Mouse (Mus musculus): ENCODE measurements at regions not wholly inside any gene's neighbourhood (a gene's known extent, or its start where the extent isn't known, plus 50 kb on each side); places are given as distances from the start of the nearest gene placed in this dataset.

GRCm38 (mm10) chr11:19423268-19423667, 404.5 kb upstream of the Meis1 start:
- Histone ChIP-seq H3K4me1 (ENCODE audit: control insufficient read depth in 1 of 2, insufficient read depth in 2 of 2) (peaks cover 0 to 17% of the 10 kb centered on the region in 2 experiments; a peak in 2 of 4 replicates), H3K27me3 (replicated peaks) (no peaks in the 10 kb centered on the region), H3K9ac (ENCODE audit: insufficient read depth, low read depth) (no peak overlapping the region), H3K27ac (ENCODE audit: insufficient read depth, low read depth) (no peak overlapping the region), H3K4me3 (replicated peaks in 1 of 3; ENCODE audit: low read depth in 2 of 3, low read length in 2 of 3, poor library complexity in 1 of 3) (no peak overlapping the region), H3K79me2 (replicated peaks; ENCODE audit: control insufficient read depth, extremely low read depth, insufficient read depth, poor library complexity, severe bottlenecking) (no peaks in the 10 kb centered on the region), H3K4me2 (ENCODE audit: insufficient read depth, low read depth, poor library complexity, severe bottlenecking) (no peak overlapping the region), H3K9me3 (replicated peaks; ENCODE audit: low read length) (no peaks in the 10 kb centered on the region), H3K36me3 (replicated peaks in 1 of 2; ENCODE audit: control insufficient read depth in 1 of 2, insufficient read depth in 1 of 2, low read length in 1 of 2) (peaks cover 5 to 7% of the 10 kb centered on the region in 2 experiments)
- dilution Hi-C loops (cut with MboI; ENCODE audit: extremely low pct_ligation_motif_present, extremely low pct_unique_long_range_greater_than_20kb, low sequenced_read_pairs) (no loop called here), in situ Hi-C loops (cut with MboI; ENCODE audit: low pct_ligation_motif_present, low pct_unique_long_range_greater_than_20kb, low sequenced_read_pairs) (no loop called here)
- no peak for DNase-seq (ENCODE audit: extremely low read depth)
- TF ChIP-seq KAT2A (IDR thresholded peaks at IDR 0.05; ENCODE audit: insufficient replicate concordance, low read length): no peak
- TF ChIP-seq POLR2A (IDR thresholded peaks at IDR 0.05; ENCODE audit: low read depth, low read length): no peak
- no peak for TF ChIP-seq POLR2AphosphoS2 (IDR thresholded peaks at IDR 0.05; ENCODE audit: low read depth, low read length)
- no peak for TF ChIP-seq RCOR1 (conservative IDR thresholded peaks at IDR 0.05; ENCODE audit: low read depth, low read length)
- TF ChIP-seq ZMIZ1 (IDR thresholded peaks at IDR 0.05; ENCODE audit: low read depth, low read length): no peak
- no peak for TF ChIP-seq USF1 (IDR thresholded peaks at IDR 0.05; ENCODE audit: low read depth, low read length)
- no peak for TF ChIP-seq RAD21 (IDR thresholded peaks at IDR 0.05; ENCODE audit: low read depth, low read length)
- no peak for TF ChIP-seq CTCF (conservative IDR thresholded peaks at IDR 0.05 in 1 of 2, IDR thresholded peaks at IDR 0.05 in 1 of 2; ENCODE audit: low read depth in 2 of 2, low read length in 2 of 2)
- no peak for TF ChIP-seq NRF1 (IDR thresholded peaks at IDR 0.05; ENCODE audit: low read depth, low read length)
- no peak for TF ChIP-seq TBP (conservative IDR thresholded peaks at IDR 0.05; ENCODE audit: low read depth, low read length)
- TF ChIP-seq UBTF (IDR thresholded peaks at IDR 0.05; ENCODE audit: low read depth, low read length): no peak
- TF ChIP-seq GABPA (IDR thresholded peaks at IDR 0.05; ENCODE audit: insufficient replicate concordance, low read depth, low read length): no peak
- no peak for TF ChIP-seq PAX5 (IDR thresholded peaks at IDR 0.05; ENCODE audit: low read length)
- no peak for TF ChIP-seq JUND (conservative IDR thresholded peaks at IDR 0.05; ENCODE audit: low read depth, low read length)
- TF ChIP-seq E2F4 (IDR thresholded peaks at IDR 0.05; ENCODE audit: insufficient replicate concordance, low read depth, low read length): no peak

GRCm38 (mm10) chr11:19423841-19424815, 405.3 kb upstream of the Meis1 start:
- dilution Hi-C loops (cut with MboI; ENCODE audit: extremely low pct_ligation_motif_present, extremely low pct_unique_long_range_greater_than_20kb, low sequenced_read_pairs): no loop called here
- TF ChIP-seq ZC3H11A (IDR thresholded peaks at IDR 0.05; ENCODE audit: low read depth, low read length) (no peak), ZMIZ1 (IDR thresholded peaks at IDR 0.05; ENCODE audit: low read depth, low read length) (no peak), RCOR1 (conservative IDR thresholded peaks at IDR 0.05; ENCODE audit: low read depth, low read length) (no peak), POLR2AphosphoS2 (IDR thresholded peaks at IDR 0.05; ENCODE audit: low read depth, low read length) (no peak)
- peaks cover 0 to 17% of the 10 kb centered on the region in 2 experiments; a peak in 2 of 4 replicates for H3K4me1 ChIP-seq (ENCODE audit: control insufficient read depth in 1 of 2, insufficient read depth in 2 of 2)

More at GRCm38 (mm10) chr11:19423841-19424815, 405.3 kb upstream of the Meis1 start:
- DNase-seq (ENCODE audit: extremely low read depth): no peak
- in situ Hi-C loops (cut with MboI; ENCODE audit: low pct_ligation_motif_present, low pct_unique_long_range_greater_than_20kb, low sequenced_read_pairs): no loop called here
- Histone ChIP-seq H3K79me2 (replicated peaks; ENCODE audit: control insufficient read depth, extremely low read depth, insufficient read depth, poor library complexity, severe bottlenecking) (no peaks in the 10 kb centered on the region), H3K9ac (ENCODE audit: insufficient read depth, low read depth) (no peak overlapping the region), H3K27ac (ENCODE audit: insufficient read depth, low read depth) (no peak overlapping the region), H3K9me3 (replicated peaks; ENCODE audit: low read length) (no peaks in the 10 kb centered on the region), H3K27me3 (replicated peaks) (no peaks in the 10 kb centered on the region), H3K36me3 (replicated peaks in 1 of 2; ENCODE audit: control insufficient read depth in 1 of 2, insufficient read depth in 1 of 2, low read length in 1 of 2) (peaks cover 4 to 6% of the 10 kb centered on the region in 2 experiments), H3K4me2 (ENCODE audit: insufficient read depth, low read depth, poor library complexity, severe bottlenecking) (no peak overlapping the region), H3K4me3 (replicated peaks in 1 of 3; ENCODE audit: low read depth in 2 of 3, low read length in 2 of 3, poor library complexity in 1 of 3) (no peak overlapping the region)
